Mouse (Mus musculus) gastrocnemius, postnatal 14 days (tissue): ENCODE measurements at regions not wholly inside any gene's neighbourhood (a gene's known extent, or its start where the extent isn't known, plus 50 kb on each side); places are given as distances from the start of the nearest gene placed in this dataset.
A peak's percentile ranks its signal among the peaks of the same experiment; 100 is the strongest.

Experiments
- DNase-seq: peaks from one replicate; pipeline ENCODE4 v3.0.0; 2021; ENCODE audit warnings: mixed read lengths
- intact Hi-C: fragments of 180-260 bp; cut with DNase I; formaldehyde crosslinking; loops from one replicate; pipeline ENCODE4 v1.15.1; 2025; ENCODE audit warnings: low total_unique reads

GRCm38 (mm10) chr5:83091483-83091882 lies 263.5 kb downstream of the Tecrl start:
- DNase-seq, result no peak
- intact Hi-C loops, result no loop called here

GRCm38 (mm10) chr5:83054819-83055218 lies 300.2 kb downstream of the Tecrl start:
- no peak for DNase-seq

GRCm38 (mm10) chr5:83047214-83047613 lies 307.8 kb downstream of the Tecrl start:
- no peak for DNase-seq
- intact Hi-C loops, result no loop called here

More at GRCm38 (mm10) chr5:83054819-83055218, 300.2 kb downstream of the Tecrl start:
- intact Hi-C loops, result no loop called here

- intact Hi-C loops, result no loop called here
Measured at GRCm38 (mm10) chr5:83029703-83030102, 325.3 kb downstream of the Tecrl start.

GRCm38 (mm10) chr5:83006038-83006437 lies 349.0 kb downstream of the Tecrl start:
- no peak for DNase-seq
- intact Hi-C loops, result no loop called here

More at GRCm38 (mm10) chr5:83029703-83030102, 325.3 kb downstream of the Tecrl start:
- DNase-seq, result no peak

- peak; percentile 6 for DNase-seq
- intact Hi-C loops, result no loop called here
Measured at GRCm38 (mm10) chr5:82989056-82989455, 365.9 kb downstream of the Tecrl start.

- intact Hi-C loops, result no loop called here
- no peak for DNase-seq
Measured at GRCm38 (mm10) chr5:82969315-82969714, 385.7 kb downstream of the Tecrl start.

GRCm38 (mm10) chr5:82966824-82967223 lies 388.2 kb downstream of the Tecrl start:
- DNase-seq, result no peak
- intact Hi-C loops, result no loop called here

- intact Hi-C loops, result no loop called here
- peak; percentile 40 for DNase-seq
Measured at GRCm38 (mm10) chr5:82966180-82966579, 388.8 kb downstream of the Tecrl start.

GRCm38 (mm10) chr5:82964513-82964912 lies 390.5 kb downstream of the Tecrl start:
- DNase-seq, result no peak
- intact Hi-C loops, result no loop called here

- DNase-seq, result no peak
- intact Hi-C loops, result no loop called here
Measured at GRCm38 (mm10) chr5:82956012-82956411, 399.0 kb downstream of the Tecrl start.

- intact Hi-C loops, result no loop called here
- no peak for DNase-seq
Measured at GRCm38 (mm10) chr5:82947060-82947459, 407.9 kb downstream of the Tecrl start.

GRCm38 (mm10) chr5:82939786-82940185 lies 415.2 kb downstream of the Tecrl start:
- intact Hi-C loops, result no loop called here

GRCm38 (mm10) chr5:82899347-82899746 lies 455.6 kb downstream of the Tecrl start:
- intact Hi-C loops, result no loop called here
- no peak for DNase-seq

More at GRCm38 (mm10) chr5:82939786-82940185, 415.2 kb downstream of the Tecrl start:
- DNase-seq, result no peak

GRCm38 (mm10) chr5:82898912-82899311 lies 456.1 kb downstream of the Tecrl start:
- no peak for DNase-seq
- intact Hi-C loops, result no loop called here

- no peak for DNase-seq
- intact Hi-C loops, result no loop called here
Measured at GRCm38 (mm10) chr5:82898389-82898788, 456.6 kb downstream of the Tecrl start.

- no peak for DNase-seq
Measured at GRCm38 (mm10) chr5:82869264-82869663, 485.7 kb downstream of the Tecrl start.

GRCm38 (mm10) chr5:82864347-82864746 lies 490.6 kb downstream of the Tecrl start:
- intact Hi-C loops, result no loop called here
- DNase-seq, result no peak

More at GRCm38 (mm10) chr5:82869264-82869663, 485.7 kb downstream of the Tecrl start:
- intact Hi-C loops, result no loop called here

- DNase-seq, result no peak
- intact Hi-C loops, result no loop called here
Measured at GRCm38 (mm10) chr5:82825327-82825726, 529.7 kb downstream of the Tecrl start.

- intact Hi-C loops, result no loop called here
- no peak for DNase-seq
Measured at GRCm38 (mm10) chr5:82793197-82793596, 561.8 kb downstream of the Tecrl start.
